Mouse (Mus musculus): ENCODE results near the gene Fat4. TPM values are rescaled to one million over a fixed set of nuclear protein-coding genes. Genes with fewer than 3 reads are reported as not detected.

Gene Fat4
- total and polyA plus RNA-seq, 3 experiments = not detected

- H3K4me2 ChIP-seq (ENCODE audit: insufficient read depth, low read depth, poor library complexity, severe bottlenecking) = no peak overlapping the region
- dilution Hi-C loops (cut with MboI; ENCODE audit: extremely low pct_ligation_motif_present, extremely low pct_unique_long_range_greater_than_20kb, low sequenced_read_pairs) = no loop called here
These were observed 75.6 kb downstream of the Fat4 start for GRCm38 (mm10) chr3:38962328-38962727.

GRCm38 (mm10) chr3:38967480-38967879 is 80.7 kb downstream of the Fat4 start:
- dilution Hi-C loops (cut with MboI; ENCODE audit: extremely low pct_ligation_motif_present, extremely low pct_unique_long_range_greater_than_20kb, low sequenced_read_pairs) = no loop called here
- no peaks in the 10 kb centered on the region for H3K27me3 ChIP-seq (replicated peaks)
- H3K4me2 ChIP-seq (ENCODE audit: insufficient read depth, low read depth, poor library complexity, severe bottlenecking) = no peak overlapping the region
- DNase-seq (ENCODE audit: extremely low read depth) = no peak
- no peak overlapping the region for H3K4me3 ChIP-seq (replicated peaks in 1 of 3; ENCODE audit: low read depth in 2 of 3, low read length in 2 of 3, poor library complexity in 1 of 3)
- in situ Hi-C loops (cut with MboI; ENCODE audit: low pct_ligation_motif_present, low pct_unique_long_range_greater_than_20kb, low sequenced_read_pairs) = no loop called here
- H3K27ac ChIP-seq (ENCODE audit: insufficient read depth, low read depth) = no peak overlapping the region
- H3K36me3 ChIP-seq (replicated peaks in 1 of 2; ENCODE audit: control insufficient read depth in 1 of 2, insufficient read depth in 1 of 2, low read length in 1 of 2) = no peaks in the 10 kb centered on the region
- no peaks in the 10 kb centered on the region for H3K9me3 ChIP-seq (replicated peaks; ENCODE audit: low read length)
- no peak for TF ChIP-seq GABPA (IDR thresholded peaks at IDR 0.05; ENCODE audit: insufficient replicate concordance, low read depth, low read length)
- no peaks in the 10 kb centered on the region for H3K79me2 ChIP-seq (replicated peaks; ENCODE audit: control insufficient read depth, extremely low read depth, insufficient read depth, poor library complexity, severe bottlenecking)
- H3K4me1 ChIP-seq (ENCODE audit: control insufficient read depth in 1 of 2, insufficient read depth in 2 of 2) = peaks cover 0 to 2% of the 10 kb centered on the region in 2 experiments; a peak in 1 of 4 replicates
- no peak overlapping the region for H3K9ac ChIP-seq (ENCODE audit: insufficient read depth, low read depth)

More at GRCm38 (mm10) chr3:38962328-38962727, 75.6 kb downstream of the Fat4 start:
- no peaks in the 10 kb centered on the region for H3K79me2 ChIP-seq (replicated peaks; ENCODE audit: control insufficient read depth, extremely low read depth, insufficient read depth, poor library complexity, severe bottlenecking)
- TF ChIP-seq NELFE (IDR thresholded peaks at IDR 0.05; ENCODE audit: low read depth, low read length) (no peak), E2F4 (IDR thresholded peaks at IDR 0.05; ENCODE audit: insufficient replicate concordance, low read depth, low read length) (no peak), JUN (IDR thresholded peaks at IDR 0.05; ENCODE audit: insufficient read depth, low read depth, low read length) (no peak), ETS1 (conservative IDR thresholded peaks at IDR 0.05; ENCODE audit: low read depth, low read length) (no peak), NRF1 (IDR thresholded peaks at IDR 0.05; ENCODE audit: low read depth, low read length) (no peak), ZC3H11A (IDR thresholded peaks at IDR 0.05; ENCODE audit: low read depth, low read length) (no peak), ZKSCAN1 (IDR thresholded peaks at IDR 0.05; ENCODE audit: borderline replicate concordance, low read depth, low read length) (no peak), EP300 (IDR thresholded peaks at IDR 0.05; ENCODE audit: low read length) (no peak), SIN3A (IDR thresholded peaks at IDR 0.05; ENCODE audit: low read length) (no peak)
- no peak overlapping the region for H3K27ac ChIP-seq (ENCODE audit: insufficient read depth, low read depth)
- no peak for DNase-seq (ENCODE audit: extremely low read depth)
- no peak overlapping the region for H3K9ac ChIP-seq (ENCODE audit: insufficient read depth, low read depth)
- no peaks in the 10 kb centered on the region for H3K36me3 ChIP-seq (replicated peaks in 1 of 2; ENCODE audit: control insufficient read depth in 1 of 2, insufficient read depth in 1 of 2, low read length in 1 of 2)
- H3K4me1 ChIP-seq (ENCODE audit: control insufficient read depth in 1 of 2, insufficient read depth in 2 of 2) = no peaks in the 10 kb centered on the region; a peak in 1 of 4 replicates
- no peak overlapping the region for H3K4me3 ChIP-seq (replicated peaks in 1 of 3; ENCODE audit: low read depth in 2 of 3, low read length in 2 of 3, poor library complexity in 1 of 3)
- H3K27me3 ChIP-seq (replicated peaks) = no peaks in the 10 kb centered on the region
- H3K9me3 ChIP-seq (replicated peaks; ENCODE audit: low read length) = no peaks in the 10 kb centered on the region
- in situ Hi-C loops (cut with MboI; ENCODE audit: low pct_ligation_motif_present, low pct_unique_long_range_greater_than_20kb, low sequenced_read_pairs) = no loop called here

GRCm38 (mm10) chr3:38986379-38986778 is 99.6 kb downstream of the Fat4 start:
- Histone ChIP-seq H3K4me3 (replicated peaks in 1 of 3; ENCODE audit: low read depth in 2 of 3, low read length in 2 of 3, poor library complexity in 1 of 3) (no peak overlapping the region), H3K9me3 (replicated peaks; ENCODE audit: low read length) (no peaks in the 10 kb centered on the region), H3K9ac (ENCODE audit: insufficient read depth, low read depth) (no peak overlapping the region), H3K36me3 (replicated peaks in 1 of 2; ENCODE audit: control insufficient read depth in 1 of 2, insufficient read depth in 1 of 2, low read length in 1 of 2) (no peaks in the 10 kb centered on the region), H3K4me2 (ENCODE audit: insufficient read depth, low read depth, poor library complexity, severe bottlenecking) (no peak overlapping the region), H3K4me1 (ENCODE audit: control insufficient read depth in 1 of 2, insufficient read depth in 2 of 2) (no peaks in the 10 kb centered on the region), H3K27ac (ENCODE audit: insufficient read depth, low read depth) (no peak overlapping the region), H3K27me3 (replicated peaks) (no peaks in the 10 kb centered on the region), H3K79me2 (replicated peaks; ENCODE audit: control insufficient read depth, extremely low read depth, insufficient read depth, poor library complexity, severe bottlenecking) (no peaks in the 10 kb centered on the region)
- no peak for TF ChIP-seq MXI1 (IDR thresholded peaks at IDR 0.05; ENCODE audit: low read depth, low read length)
- TF ChIP-seq POLR2AphosphoS2 (IDR thresholded peaks at IDR 0.05; ENCODE audit: low read depth, low read length) = no peak
- TF ChIP-seq GABPA (IDR thresholded peaks at IDR 0.05; ENCODE audit: insufficient replicate concordance, low read depth, low read length) = no peak
- no peak for TF ChIP-seq RAD21 (IDR thresholded peaks at IDR 0.05; ENCODE audit: low read depth, low read length)
- no peak for TF ChIP-seq BHLHE40 (IDR thresholded peaks at IDR 0.05; ENCODE audit: low read depth, low read length)
- no peak for TF ChIP-seq KAT2A (IDR thresholded peaks at IDR 0.05; ENCODE audit: insufficient replicate concordance, low read length)
- TF ChIP-seq SMC3 (IDR thresholded peaks at IDR 0.05; ENCODE audit: low read depth, low read length) = no peak
- no peak for TF ChIP-seq MEF2A (IDR thresholded peaks at IDR 0.05; ENCODE audit: borderline replicate concordance, low read depth, low read length)
- TF ChIP-seq UBTF (IDR thresholded peaks at IDR 0.05; ENCODE audit: low read depth, low read length) = no peak
- no peak for TF ChIP-seq E2F4 (IDR thresholded peaks at IDR 0.05; ENCODE audit: insufficient replicate concordance, low read depth, low read length)
- no peak for TF ChIP-seq ZNF384 (IDR thresholded peaks at IDR 0.05; ENCODE audit: low read depth, low read length)
- no peak for TF ChIP-seq MYC (IDR thresholded peaks at IDR 0.05; ENCODE audit: low read depth, low read length)
- no peak for TF ChIP-seq USF1 (IDR thresholded peaks at IDR 0.05; ENCODE audit: low read depth, low read length)
- TF ChIP-seq IRF4 (IDR thresholded peaks at IDR 0.05; ENCODE audit: low read depth, low read length) = no peak
- TF ChIP-seq USF2 (conservative IDR thresholded peaks at IDR 0.05; ENCODE audit: low read depth, low read length) = no peak
- no peak for DNase-seq (ENCODE audit: extremely low read depth)
- dilution Hi-C loops (cut with MboI; ENCODE audit: extremely low pct_ligation_motif_present, extremely low pct_unique_long_range_greater_than_20kb, low sequenced_read_pairs) = no loop called here
- in situ Hi-C loops (cut with MboI; ENCODE audit: low pct_ligation_motif_present, low pct_unique_long_range_greater_than_20kb, low sequenced_read_pairs) = no loop called here

Measured in CH12.LX (cell line).